ENCODE assay signal across 31 mouse cellular contexts in the genomic region with DNA sequence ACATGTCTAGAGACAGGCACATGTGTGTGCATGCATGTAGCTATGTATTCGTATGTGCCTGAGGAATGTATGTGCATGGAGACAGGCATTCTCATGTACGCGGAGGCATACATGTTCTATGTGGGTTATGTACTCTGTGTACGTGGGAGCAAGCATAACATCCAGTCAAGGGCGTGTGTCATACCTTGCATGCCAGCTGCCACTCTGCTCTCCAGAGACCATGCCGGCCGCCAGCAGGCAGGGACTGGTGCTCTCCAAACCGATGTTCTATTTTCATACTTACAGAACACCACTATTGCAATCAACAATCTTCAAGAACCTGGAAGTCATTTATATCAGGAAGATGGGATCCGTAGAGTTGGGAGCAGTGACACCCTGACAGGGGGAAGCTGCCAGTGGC. TPM values are rescaled to one million over a fixed set of nuclear protein-coding genes. Genes with fewer than 3 reads are reported as not detected.
DNase-seq lines count a peak whose midpoint lies in the region; ATAC-seq and TF ChIP-seq lines count a peak whose summit lies in the region.
"Had no signal": no experiment of that assay in that cellular context is flagged by ENCODE, and none has a peak within 500 bp of the region (broad histone marks: within the 10 kb centered on the region; RNA-seq: fewer than 3 reads in every experiment).

No protein-coding gene starts in this region.

- H3K4me2 ChIP-seq in heart, embryonic 15.5 days: no peak overlapping the region
- H3K4me2 ChIP-seq in heart, postnatal 0 days (ENCODE audit: low read depth, low read length): no peak overlapping the region
- H3K4me2 ChIP-seq: embryonic facial prominence, embryonic 15.5 days; forebrain, embryonic 12.5 days; hindbrain, embryonic 14.5 days; liver, embryonic 12.5 days; midbrain, embryonic 12.5 days; neural tube, embryonic 13.5 days had no signal

- peak; percentile 90 for DNase-seq in heart, adult 11 months
- no peak for DNase-seq in heart, adult 8-10 months (ENCODE audit: low spot score)
- no peak for DNase-seq in heart, postnatal 4 days
- peak; percentile 24 for DNase-seq in lung, postnatal 36 days
- no peak for DNase-seq in lung, postnatal 25 days (ENCODE audit: low spot score)
- peak; percentile 48 for DNase-seq in heart, postnatal 0 days (ENCODE audit: low spot score)
- no peak for DNase-seq in neural tube, embryonic 10.5 days (ENCODE audit: extremely low spot score, low spot score)
- DNase-seq: cerebellum, adult 8-10 months; cerebellum, postnatal 25 days; forebrain, postnatal 0 days; kidney, adult 8-10 months; left cerebral cortex, postnatal 4 days; liver, postnatal 0 days; lung, postnatal 10 days; right cerebral cortex, postnatal 4 days; thymus, postnatal 14 days had no signal

- H3K4me3 ChIP-seq in heart, embryonic 15.5 days: no peak overlapping the region
- H3K4me3 ChIP-seq in heart, postnatal 0 days (ENCODE audit: low read depth, low read length): no peak overlapping the region
- H3K4me3 ChIP-seq: embryonic facial prominence, embryonic 10.5 days; embryonic facial prominence, embryonic 15.5 days; forebrain, embryonic 12.5 days; liver, embryonic 12.5 days; midbrain, embryonic 12.5 days; myocyte; neural tube, embryonic 13.5 days had no signal

- no peaks in the 10 kb centered on the region for H3K36me3 ChIP-seq in heart, embryonic 15.5 days
- no peaks in the 10 kb centered on the region for H3K36me3 ChIP-seq in heart, postnatal 0 days (replicated peaks; ENCODE audit: control insufficient read depth, insufficient read depth, low read length)
- H3K36me3 ChIP-seq: embryonic facial prominence, embryonic 10.5 days; embryonic facial prominence, embryonic 15.5 days; forebrain, embryonic 12.5 days; liver, embryonic 12.5 days; midbrain, embryonic 12.5 days; neural tube, embryonic 13.5 days had no signal

- peaks cover 27% of the 10 kb centered on the region for H3K4me1 ChIP-seq in heart, embryonic 15.5 days (replicated peaks)
- peaks cover 35% of the 10 kb centered on the region for H3K4me1 ChIP-seq in heart, postnatal 0 days (ENCODE audit: control insufficient read depth, insufficient read depth)

- H3K27ac ChIP-seq in heart, embryonic 15.5 days: peak overlapping the region; percentile 51; the same call in 1 of the 2 replicates
- H3K27ac ChIP-seq in heart, postnatal 0 days (ENCODE audit: low read depth): peak overlapping the region; percentile 59
- H3K27ac ChIP-seq: embryonic facial prominence, embryonic 10.5 days; embryonic facial prominence, embryonic 15.5 days; forebrain, embryonic 12.5 days; hindbrain, embryonic 14.5 days; kidney, postnatal 0 days; liver, embryonic 12.5 days; midbrain, embryonic 12.5 days; neural tube, embryonic 13.5 days; stomach, postnatal 0 days had no signal

- H3K27me3 ChIP-seq in heart, embryonic 15.5 days: no peaks in the 10 kb centered on the region
- no peaks in the 10 kb centered on the region for H3K27me3 ChIP-seq in heart, postnatal 0 days (ENCODE audit: control insufficient read depth, insufficient read depth, low read length)
- H3K27me3 ChIP-seq: embryonic facial prominence, embryonic 15.5 days; forebrain, embryonic 12.5 days; liver, embryonic 12.5 days; midbrain, embryonic 12.5 days; neural tube, embryonic 13.5 days; Patski had no signal

- ATAC-seq in heart, embryonic 15.5 days (replicated peaks; ENCODE audit: insufficient number of reproducible peaks, insufficient read depth, low FRiP score, low read depth): no peak
- no peak for ATAC-seq in heart, postnatal 0 days (ENCODE audit: insufficient read depth, low read depth)
- ATAC-seq: forebrain, postnatal 0 days; liver, embryonic 12.5 days; liver, postnatal 0 days; Patski had no signal

- no peak for TF ChIP-seq EP300 in heart, postnatal 0 days (IDR thresholded peaks at IDR 0.05; ENCODE audit: low read depth)

- no peaks in the 10 kb centered on the region for H3K9me3 ChIP-seq in heart, embryonic 15.5 days (replicated peaks)
- no peaks in the 10 kb centered on the region for H3K9me3 ChIP-seq in heart, postnatal 0 days (replicated peaks; ENCODE audit: control insufficient read depth, low read length)
- H3K9me3 ChIP-seq: embryonic facial prominence, embryonic 10.5 days; embryonic facial prominence, embryonic 15.5 days; forebrain, embryonic 12.5 days; liver, embryonic 12.5 days; midbrain, embryonic 12.5 days; neural tube, embryonic 13.5 days had no signal

- WGBS in heart, embryonic 15.5 days: 64% methylated on average over 9 of the region's 9 CpGs
- WGBS in heart, postnatal 0 days: 52% methylated on average over 9 of the region's 9 CpGs

- no peak for TF ChIP-seq CTCF in heart, postnatal 0 days (IDR thresholded peaks at IDR 0.05; ENCODE audit: low read depth)

- no peak overlapping the region for H3K9ac ChIP-seq in heart, embryonic 15.5 days
- H3K9ac ChIP-seq in heart, postnatal 0 days (replicated peaks; ENCODE audit: low read depth, low read length): no peak overlapping the region
- H3K9ac ChIP-seq: embryonic facial prominence, embryonic 15.5 days; forebrain, embryonic 12.5 days; forebrain, postnatal 0 days; hindbrain, embryonic 14.5 days; liver, embryonic 12.5 days; liver, postnatal 0 days; midbrain, embryonic 12.5 days; neural tube, embryonic 13.5 days had no signal

RNA-seq across cellular contexts. Expression of a gene that starts 3.4 kb away (rescaled TPM):
- total RNA-seq in heart, adult 8-10 months (2022): under 1 TPM; 0.41 to 0.92 (median 0.43) TPM
- polyA plus RNA-seq in heart, embryonic 15.5 days (2015; fragmentation: Nextera tagmentation; extraction: Ambion mirVana): 0.08 and 0.10 TPM in 2 replicates
- 1 to 10 TPM; 3.3 to 3.4 TPM for total RNA-seq in heart, postnatal 4 days (2021)
- 0.31 and 0.42 TPM in 2 replicates for total RNA-seq in heart, postnatal 0 days (2014; rRNA removed; ENCODE audit: low replicate concordance)
- 0.08 TPM in 1 of 2 replicates, not detected in the other for polyA plus RNA-seq in heart, postnatal 0 days (2015; fragmentation: Nextera tagmentation; extraction: Ambion mirVana)
- total RNA-seq: hematopoietic stem cell, adult 5-6 weeks; megakaryocyte progenitor cell, adult 5-6 weeks; MEL had no signal
- polyA plus RNA-seq: liver, embryonic 12.5 days; liver, postnatal 0 days had no signal

RNA-seq across cellular contexts. Expression of a gene that starts 3.7 kb away (rescaled TPM):
- total RNA-seq in heart, adult 8-10 months (2022): 10 to 100 TPM; 15.6 to 18.8 (median 16.4) TPM
- polyA plus RNA-seq in heart, embryonic 15.5 days (2015; fragmentation: Nextera tagmentation; extraction: Ambion mirVana): 3.0 and 3.5 TPM in 2 replicates
- 1 to 10 TPM; 3.4 to 5.0 TPM for total RNA-seq in heart, postnatal 4 days (2021)
- 1.9 and 2.9 TPM in 2 replicates for total RNA-seq in heart, postnatal 0 days (2014; rRNA removed; ENCODE audit: low replicate concordance)
- 3.9 and 5.0 TPM in 2 replicates for polyA plus RNA-seq in heart, postnatal 0 days (2015; fragmentation: Nextera tagmentation; extraction: Ambion mirVana)

RNA-seq across cellular contexts. Expression of a gene that starts 31.8 kb away (rescaled TPM):
- 10 to 100 TPM in 2 of 4 experiments, 1 to 10 TPM in 2; 8.1 to 12.5 (median 10.0) TPM for total RNA-seq in heart, adult 8-10 months (2022)
- polyA plus RNA-seq in heart, embryonic 15.5 days (2015; fragmentation: Nextera tagmentation; extraction: Ambion mirVana): 7.0 and 8.5 TPM in 2 replicates
- 1 to 10 TPM; 7.9 to 9.3 TPM for total RNA-seq in heart, postnatal 4 days (2021)
- total RNA-seq in heart, postnatal 0 days (2014; rRNA removed; ENCODE audit: low replicate concordance): 9.0 and 9.4 TPM in 2 replicates
- 6.0 and 7.4 TPM in 2 replicates for polyA plus RNA-seq in heart, postnatal 0 days (2015; fragmentation: Nextera tagmentation; extraction: Ambion mirVana)

Comparison
In these comparisons a context has a peak if more than half of its experiments do, and no peak if none do; other contexts are left out.
1. DNase-seq: peak in heart, adult 11 months (single experiment), lung, postnatal 36 days (single experiment) and heart, postnatal 0 days (single experiment); none in heart, adult 8-10 months (single experiment), heart, postnatal 4 days (single experiment), lung, postnatal 25 days (single experiment) and neural tube, embryonic 10.5 days (single experiment).